Mouse (Mus musculus): ENCODE measurements around the gene Gm11146.

The Gm11146 gene

GRCm38 (mm10) chr16:77556446-77557105, 45.3 kb downstream of the Gm11146 start:
- CTCF ChIA-PET = no interaction called here

GRCm38 (mm10) chr16:77551051-77551450, 50.8 kb downstream of the Gm11146 start:
- CTCF ChIA-PET = no interaction called here

Data from spleen, embryonic (tissue).